Mouse (Mus musculus) stomach, embryonic 14.5 days (tissue): ENCODE results near the gene Gprin1. TPM values are rescaled to one million over a fixed set of nuclear protein-coding genes. Genes with fewer than 3 reads are reported as not detected.
A peak's percentile ranks its signal among the peaks of the same experiment; 100 is the strongest.

Experiments used
- ATAC-seq: fragments of 200-750 bp; cut with Nextera tagmentation; 2 replicates; pipeline ENCODE4 v1.8.0; 2017; ENCODE audit warnings: low read depth, moderate TSS enrichment; ENCODE audit not compliant: insufficient number of reproducible peaks, insufficient read depth, low FRiP score
- H3K27ac ChIP-seq: fragments of 300-500 bp; sonication (generic); 2 replicates; pipeline ENCODE4 v1.5.1; 2014; ENCODE audit warnings: mild to moderate bottlenecking, low read length, moderate library complexity, mixed read lengths
- H3K27me3 ChIP-seq: fragments of 300-500 bp; sonication (generic); 2 replicates; pipeline ENCODE4 v1.6.1; 2014; ENCODE audit warnings: low read length, control low read depth, mixed read lengths; ENCODE audit not compliant: control insufficient read depth, insufficient read depth
- H3K36me3 ChIP-seq: fragments of 300-500 bp; sonication (generic); 2 replicates; pipeline ENCODE4 v1.6.1; 2014; ENCODE audit warnings: mild to moderate bottlenecking, control low read depth, low read length, moderate library complexity, mixed read lengths; ENCODE audit not compliant: control insufficient read depth, insufficient read depth
- H3K4me1 ChIP-seq: fragments of 300-500 bp; sonication (generic); 2 replicates; pipeline ENCODE4 v1.6.1; 2014; ENCODE audit warnings: low read length, control low read depth, mixed read lengths; ENCODE audit not compliant: control insufficient read depth, insufficient read depth
- H3K4me2 ChIP-seq: fragments of 300-500 bp; sonication (generic); replicated peaks from 2 replicates; pipeline ENCODE4 v1.6.1; 2014; ENCODE audit warnings: low read depth, low read length, control low read depth
- H3K4me3 ChIP-seq: fragments of 300-500 bp; sonication (generic); 2 replicates; pipeline ENCODE4 v1.5.1; 2014; ENCODE audit warnings: low read depth, low read length, control low read depth
- H3K9ac ChIP-seq: fragments of 300-500 bp; sonication (generic); replicated peaks from 2 replicates; pipeline ENCODE4 v1.6.1; 2014; ENCODE audit warnings: low read depth, mild to moderate bottlenecking, control low read depth, low read length, moderate library complexity, mixed read lengths
- H3K9me3 ChIP-seq: fragments of 300-500 bp; sonication (generic); 2 replicates; pipeline ENCODE4 v1.6.1; 2016; ENCODE audit warnings: low read depth, low read length, control low read depth; ENCODE audit not compliant: control insufficient read depth
- WGBS: fragments of 180-500 bp; shearing (Covaris S2); extraction: QIAGEN DNeasy Blood & Tissue Kit; methylation state at CpG from one replicate; pipeline ENCODE4 v1.1.7; 2014; 5-methylcytosine and 5-hydroxymethylcytosine counted together
- polyA plus RNA-seq: library from polyadenylated mRNA; unstranded; fragments of >200 nt; fragmentation: Nextera tagmentation; extraction: Ambion mirVana; gene quantifications from 2 replicates; pipeline ENCODE4 v1.2.1, GENCODE M21; 2014

The Gprin1 gene
- polyA plus RNA-seq, 1 experiment from 2014 or later: 0.65 TPM

- Histone ChIP-seq H3K9ac (no peak overlapping the region), H3K9me3 (peaks cover 3% of the 10 kb centered on the region; the same call in 1 of the 2 replicates), H3K4me1 (no peaks in the 10 kb centered on the region), H3K4me2 (no peak overlapping the region), H3K27ac (no peak overlapping the region), H3K27me3 (no peaks in the 10 kb centered on the region), H3K36me3 (no peaks in the 10 kb centered on the region), H3K4me3 (no peak overlapping the region)
- no peak for ATAC-seq
- 61% methylated on average over 11 of the region's 11 CpGs for WGBS
Observed at GRCm38 (mm10) chr13:54726131-54726530, 23.5 kb downstream of the Gprin1 start.

DNA sequence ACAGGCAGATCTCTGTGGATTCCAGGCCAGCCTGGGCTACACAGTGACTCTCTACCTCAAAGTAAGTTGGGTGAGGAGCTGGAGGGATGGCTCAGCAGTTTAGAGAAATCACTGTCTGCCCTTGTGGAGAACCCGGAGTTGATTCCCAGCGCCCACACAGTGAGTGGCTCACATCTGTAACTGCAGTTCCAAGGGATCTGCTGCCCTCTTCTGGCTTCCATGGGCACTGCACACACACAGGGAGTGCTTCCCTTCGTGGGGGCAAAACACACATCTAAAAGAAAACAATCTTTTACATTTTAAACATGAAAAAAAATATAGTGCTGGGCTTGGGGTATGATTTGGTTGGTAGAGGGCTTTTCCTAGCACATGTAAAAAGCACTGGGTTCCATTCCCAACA is 26.5 kb downstream of the Gprin1 start:
- H3K4me1 ChIP-seq: no peaks in the 10 kb centered on the region
- no peak for ATAC-seq
- WGBS: 91% methylated on average over 3 of the region's 3 CpGs

GRCm38 (mm10) chr13:54716916-54717315 is 32.8 kb downstream of the Gprin1 start:
- H3K9ac ChIP-seq: no peak overlapping the region
- no peak overlapping the region for H3K4me2 ChIP-seq
- no peak overlapping the region for H3K4me3 ChIP-seq
- no peaks in the 10 kb centered on the region for H3K36me3 ChIP-seq
- ATAC-seq: no peak
- H3K27ac ChIP-seq: no peak overlapping the region
- H3K9me3 ChIP-seq: no peaks in the 10 kb centered on the region
- WGBS: 2% methylated on average over 5 of the region's 5 CpGs
- no peaks in the 10 kb centered on the region for H3K4me1 ChIP-seq
- no peaks in the 10 kb centered on the region for H3K27me3 ChIP-seq

More for the DNA sequence above, 26.5 kb downstream of the Gprin1 start:
- no peak overlapping the region for H3K4me3 ChIP-seq
- no peak overlapping the region for H3K9ac ChIP-seq
- H3K36me3 ChIP-seq: no peaks in the 10 kb centered on the region
- peaks cover 3% of the 10 kb centered on the region; the same call in 1 of the 2 replicates for H3K9me3 ChIP-seq
- no peak overlapping the region for H3K27ac ChIP-seq
- no peaks in the 10 kb centered on the region for H3K27me3 ChIP-seq
- H3K4me2 ChIP-seq: no peak overlapping the region

- H3K36me3 ChIP-seq: no peaks in the 10 kb centered on the region
- no peak for ATAC-seq
- no peak overlapping the region for H3K4me2 ChIP-seq
- 65% methylated on average over 10 of the region's 10 CpGs for WGBS
- H3K27me3 ChIP-seq: no peaks in the 10 kb centered on the region
- peaks cover 4% of the 10 kb centered on the region; the same call in 1 of the 2 replicates for H3K9me3 ChIP-seq
- no peak overlapping the region for H3K9ac ChIP-seq
- H3K4me3 ChIP-seq: no peak overlapping the region
- H3K4me1 ChIP-seq: no peaks in the 10 kb centered on the region
- no peak overlapping the region for H3K27ac ChIP-seq
Observed at GRCm38 (mm10) chr13:54714996-54715395, 34.7 kb downstream of the Gprin1 start.

DNA sequence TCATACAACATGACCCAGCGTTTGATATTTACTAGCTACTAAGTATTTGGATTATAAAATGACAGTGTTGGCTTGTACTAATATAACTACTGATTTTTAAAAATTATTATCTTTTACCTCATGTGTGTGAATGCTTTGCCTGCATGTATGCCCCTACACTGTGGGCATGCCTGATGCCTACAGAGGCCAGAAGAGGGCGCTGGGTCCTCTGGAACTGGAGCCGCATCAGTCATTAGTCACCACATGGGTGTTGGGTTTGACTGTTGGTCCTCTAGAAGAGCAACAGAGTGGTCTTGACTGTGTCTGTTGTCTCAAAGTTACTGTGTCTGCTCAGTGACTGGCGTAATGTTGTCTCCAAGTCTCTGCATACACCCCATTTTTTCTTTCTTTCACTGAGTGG is 35.3 kb downstream of the Gprin1 start:
- no peak overlapping the region for H3K4me3 ChIP-seq
- no peaks in the 10 kb centered on the region for H3K27me3 ChIP-seq
- no peaks in the 10 kb centered on the region for H3K4me1 ChIP-seq
- H3K9ac ChIP-seq: no peak overlapping the region
- 37% methylated on average over 4 of the region's 4 CpGs for WGBS
- no peaks in the 10 kb centered on the region for H3K36me3 ChIP-seq
- no peak overlapping the region for H3K4me2 ChIP-seq
- no peak overlapping the region for H3K27ac ChIP-seq
- H3K9me3 ChIP-seq: peaks cover 4% of the 10 kb centered on the region; the same call in 1 of the 2 replicates
- ATAC-seq: no peak

- no peaks in the 10 kb centered on the region for H3K36me3 ChIP-seq
- no peak for ATAC-seq
- no peak overlapping the region for H3K4me3 ChIP-seq
- no peaks in the 10 kb centered on the region for H3K27me3 ChIP-seq
- H3K9me3 ChIP-seq: peaks cover 4% of the 10 kb centered on the region; the same call in 1 of the 2 replicates
- 83% methylated on average over 3 of the region's 3 CpGs for WGBS
- no peak overlapping the region for H3K9ac ChIP-seq
- H3K4me1 ChIP-seq: no peaks in the 10 kb centered on the region
- no peak overlapping the region for H3K4me2 ChIP-seq
- H3K27ac ChIP-seq: no peak overlapping the region
Observed at GRCm38 (mm10) chr13:54710866-54711265, 38.8 kb downstream of the Gprin1 start.

- WGBS: 43% methylated on average over 6 of the region's 6 CpGs
- no peak overlapping the region for H3K4me3 ChIP-seq
- H3K4me1 ChIP-seq: no peaks in the 10 kb centered on the region
- no peaks in the 10 kb centered on the region for H3K9me3 ChIP-seq
- no peak overlapping the region for H3K4me2 ChIP-seq
- no peaks in the 10 kb centered on the region for H3K27me3 ChIP-seq
- no peak overlapping the region for H3K27ac ChIP-seq
- no peaks in the 10 kb centered on the region for H3K36me3 ChIP-seq
- no peak overlapping the region for H3K9ac ChIP-seq
- no peak for ATAC-seq
Observed at GRCm38 (mm10) chr13:54704890-54705289, 44.8 kb downstream of the Gprin1 start.

DNA sequence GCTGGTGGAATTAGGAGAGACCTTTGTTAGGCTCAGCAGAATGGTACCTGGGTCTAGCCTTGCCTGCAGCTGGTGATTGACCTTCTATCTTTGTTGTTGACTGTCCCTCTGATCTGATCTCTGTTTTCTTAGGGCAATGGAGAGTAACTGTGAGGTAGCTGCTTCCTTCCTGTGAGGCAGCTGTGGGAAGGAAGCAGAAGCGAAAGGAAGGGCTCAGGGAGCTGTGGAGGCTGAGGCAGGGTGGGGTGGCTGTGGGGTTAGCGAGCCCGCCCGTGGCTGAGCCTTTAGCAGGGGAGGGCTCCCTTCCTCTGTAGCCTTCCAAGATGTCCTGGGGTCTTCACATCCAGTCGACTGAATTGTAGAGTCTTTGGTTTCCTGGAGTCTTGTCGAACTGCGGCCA is 47.2 kb downstream of the Gprin1 start:
- WGBS: 73% methylated on average over 7 of the region's 7 CpGs
- no peak for ATAC-seq
- Histone ChIP-seq H3K27me3 (no peaks in the 10 kb centered on the region), H3K4me1 (no peaks in the 10 kb centered on the region), H3K9ac (no peak overlapping the region), H3K4me2 (no peak overlapping the region), H3K36me3 (no peaks in the 10 kb centered on the region), H3K27ac (no peak overlapping the region), H3K9me3 (no peaks in the 10 kb centered on the region), H3K4me3 (no peak overlapping the region)

DNA sequence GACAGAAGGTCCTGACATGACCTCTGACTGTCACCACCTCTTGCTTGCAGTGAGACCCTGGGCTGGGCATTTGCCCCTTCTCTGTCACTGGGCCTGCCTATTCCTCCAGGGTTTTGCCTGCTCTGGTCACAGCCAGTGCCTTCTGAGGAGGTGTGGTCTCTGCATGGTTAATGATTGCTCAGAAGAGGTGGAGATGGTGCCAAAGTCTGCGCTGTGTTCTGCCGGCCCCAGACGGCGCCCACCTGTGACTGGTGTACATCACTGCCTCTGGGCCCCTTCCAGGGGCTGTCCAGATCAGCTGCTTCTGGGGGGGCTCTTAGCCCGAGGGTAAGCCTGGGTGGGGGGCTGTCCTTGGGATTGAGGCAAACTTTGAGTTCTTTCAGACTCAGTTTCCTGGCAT is 48.4 kb downstream of the Gprin1 start, which contains the start of gene Cdhr2:
Gene Cdhr2, plus strand, starts transcription at position 219 of the 400 bp plus-strand sequence.
- H3K27ac ChIP-seq: no peak within 1 kb of the TSS
- no peaks in the 10 kb centered on the region for H3K9me3 ChIP-seq
- ATAC-seq: peak; percentile 82
- H3K36me3 ChIP-seq: no peaks in the 10 kb centered on the region
- H3K4me3 ChIP-seq: no peak within 1 kb of the TSS
- WGBS: 37% methylated on average over 5 of the region's 5 CpGs
- peak within 1 kb of the TSS; percentile 18; the same call in 1 of the 2 replicates for H3K4me2 ChIP-seq
- no peaks in the 10 kb centered on the region for H3K27me3 ChIP-seq
- H3K4me1 ChIP-seq: no peaks in the 10 kb centered on the region
- no peak within 1 kb of the TSS for H3K9ac ChIP-seq
